Mouse (Mus musculus): ENCODE measurements around the gene Casp4. TPM values are rescaled to one million over a fixed set of nuclear protein-coding genes. Genes with fewer than 3 reads are reported as not detected.
A peak's percentile ranks its signal among the peaks of the same experiment; 100 is the strongest.

The Casp4 gene
- polyA plus RNA-seq, 1 experiment from 2014 or later = 4.2 TPM

GRCm38 (mm10) chr9:5299132-5299381 lies 9.6 kb upstream of the Casp4 start:
- no peak for ATAC-seq (ENCODE audit: low FRiP score, low TSS enrichment)
- Histone ChIP-seq H3K4me1 (ENCODE audit: insufficient read depth, low read length) (no peaks in the 10 kb centered on the region), H3K27ac (ENCODE audit: low read length) (no peak overlapping the region), H3K9me3 (ENCODE audit: low read length) (no peaks in the 10 kb centered on the region), H3K4me3 (ENCODE audit: low read length) (no peak overlapping the region), H3K4me2 (replicated peaks; ENCODE audit: low read depth, low read length) (no peak overlapping the region), H3K9ac (replicated peaks; ENCODE audit: low read length) (no peak overlapping the region), H3K27me3 (ENCODE audit: insufficient read depth, low read length) (no peaks in the 10 kb centered on the region), H3K36me3 (ENCODE audit: insufficient read depth, low read length) (no peaks in the 10 kb centered on the region)
- 68% methylated on average over 2 of the region's 2 CpGs for WGBS

- Histone ChIP-seq H3K27me3 (ENCODE audit: insufficient read depth, low read length) (no peaks in the 10 kb centered on the region), H3K36me3 (ENCODE audit: insufficient read depth, low read length) (no peaks in the 10 kb centered on the region), H3K4me3 (ENCODE audit: low read length) (no peak overlapping the region), H3K27ac (ENCODE audit: low read length) (no peak overlapping the region), H3K4me1 (ENCODE audit: insufficient read depth, low read length) (no peaks in the 10 kb centered on the region), H3K4me2 (replicated peaks; ENCODE audit: low read depth, low read length) (no peak overlapping the region), H3K9me3 (ENCODE audit: low read length) (no peaks in the 10 kb centered on the region), H3K9ac (replicated peaks; ENCODE audit: low read length) (no peak overlapping the region)
- ATAC-seq (ENCODE audit: low FRiP score, low TSS enrichment) = no peak
Measured at GRCm38 (mm10) chr9:5310112-5310511, 1.5 kb downstream of the Casp4 start.

GRCm38 (mm10) chr9:5311435-5311834 lies 2.8 kb downstream of the Casp4 start:
- H3K9ac ChIP-seq (replicated peaks; ENCODE audit: low read length) = no peak overlapping the region
- H3K27me3 ChIP-seq (ENCODE audit: insufficient read depth, low read length) = no peaks in the 10 kb centered on the region
- no peaks in the 10 kb centered on the region for H3K9me3 ChIP-seq (ENCODE audit: low read length)
- ATAC-seq (ENCODE audit: low FRiP score, low TSS enrichment) = no peak
- H3K36me3 ChIP-seq (ENCODE audit: insufficient read depth, low read length) = no peaks in the 10 kb centered on the region
- H3K4me3 ChIP-seq (ENCODE audit: low read length) = no peak overlapping the region
- H3K27ac ChIP-seq (ENCODE audit: low read length) = no peak overlapping the region
- H3K4me1 ChIP-seq (ENCODE audit: insufficient read depth, low read length) = no peaks in the 10 kb centered on the region
- WGBS = 64% methylated on average over 4 of the region's 4 CpGs
- H3K4me2 ChIP-seq (replicated peaks; ENCODE audit: low read depth, low read length) = no peak overlapping the region

GRCm38 (mm10) chr9:5328204-5328603 lies 19.6 kb downstream of the Casp4 start:
- no peak overlapping the region for H3K27ac ChIP-seq (ENCODE audit: low read length)
- H3K4me1 ChIP-seq (ENCODE audit: insufficient read depth, low read length) = no peaks in the 10 kb centered on the region
- H3K9me3 ChIP-seq (ENCODE audit: low read length) = no peaks in the 10 kb centered on the region
- no peak overlapping the region for H3K4me3 ChIP-seq (ENCODE audit: low read length)
- no peak overlapping the region for H3K4me2 ChIP-seq (replicated peaks; ENCODE audit: low read depth, low read length)
- no peaks in the 10 kb centered on the region for H3K27me3 ChIP-seq (ENCODE audit: insufficient read depth, low read length)
- ATAC-seq (ENCODE audit: low FRiP score, low TSS enrichment) = no peak
- H3K36me3 ChIP-seq (ENCODE audit: insufficient read depth, low read length) = no peaks in the 10 kb centered on the region
- no peak overlapping the region for H3K9ac ChIP-seq (replicated peaks; ENCODE audit: low read length)
- WGBS = 62% methylated on average over 3 of the region's 3 CpGs

GRCm38 (mm10) chr9:5332441-5332840 lies 23.8 kb downstream of the Casp4 start:
- H3K27me3 ChIP-seq (ENCODE audit: insufficient read depth, low read length) = no peaks in the 10 kb centered on the region
- H3K36me3 ChIP-seq (ENCODE audit: insufficient read depth, low read length) = no peaks in the 10 kb centered on the region
- H3K4me3 ChIP-seq (ENCODE audit: low read length) = no peak overlapping the region
- no peaks in the 10 kb centered on the region for H3K4me1 ChIP-seq (ENCODE audit: insufficient read depth, low read length)
- H3K9ac ChIP-seq (replicated peaks; ENCODE audit: low read length) = no peak overlapping the region
- no peak overlapping the region for H3K27ac ChIP-seq (ENCODE audit: low read length)
- ATAC-seq (ENCODE audit: low FRiP score, low TSS enrichment) = no peak
- no peaks in the 10 kb centered on the region for H3K9me3 ChIP-seq (ENCODE audit: low read length)
- H3K4me2 ChIP-seq (replicated peaks; ENCODE audit: low read depth, low read length) = no peak overlapping the region

GRCm38 (mm10) chr9:5333422-5333821 lies 24.8 kb downstream of the Casp4 start:
- Histone ChIP-seq H3K4me3 (ENCODE audit: low read length) (no peak overlapping the region), H3K4me2 (replicated peaks; ENCODE audit: low read depth, low read length) (no peak overlapping the region), H3K36me3 (ENCODE audit: insufficient read depth, low read length) (no peaks in the 10 kb centered on the region), H3K9me3 (ENCODE audit: low read length) (no peaks in the 10 kb centered on the region), H3K4me1 (ENCODE audit: insufficient read depth, low read length) (no peaks in the 10 kb centered on the region), H3K9ac (replicated peaks; ENCODE audit: low read length) (no peak overlapping the region), H3K27me3 (ENCODE audit: insufficient read depth, low read length) (no peaks in the 10 kb centered on the region), H3K27ac (ENCODE audit: low read length) (no peak overlapping the region)
- WGBS = 92% methylated on average over 1 of the region's 1 CpGs
- ATAC-seq (ENCODE audit: low FRiP score, low TSS enrichment) = no peak

GRCm38 (mm10) chr9:5343092-5343491 lies 34.5 kb downstream of the Casp4 start:
- no peaks in the 10 kb centered on the region for H3K36me3 ChIP-seq (ENCODE audit: insufficient read depth, low read length)
- no peak for ATAC-seq (ENCODE audit: low FRiP score, low TSS enrichment)
- 87% methylated on average over 1 of the region's 1 CpGs for WGBS

GRCm38 (mm10) chr9:5344090-5344489 lies 35.5 kb downstream of the Casp4 start:
- 91% methylated on average over 4 of the region's 4 CpGs for WGBS
- H3K4me1 ChIP-seq (ENCODE audit: insufficient read depth, low read length) = no peaks in the 10 kb centered on the region
- no peak overlapping the region for H3K4me2 ChIP-seq (replicated peaks; ENCODE audit: low read depth, low read length)
- H3K9me3 ChIP-seq (ENCODE audit: low read length) = no peaks in the 10 kb centered on the region
- H3K27ac ChIP-seq (ENCODE audit: low read length) = no peak overlapping the region
- no peaks in the 10 kb centered on the region for H3K36me3 ChIP-seq (ENCODE audit: insufficient read depth, low read length)
- no peak overlapping the region for H3K9ac ChIP-seq (replicated peaks; ENCODE audit: low read length)
- no peak for ATAC-seq (ENCODE audit: low FRiP score, low TSS enrichment)
- no peaks in the 10 kb centered on the region for H3K27me3 ChIP-seq (ENCODE audit: insufficient read depth, low read length)
- no peak overlapping the region for H3K4me3 ChIP-seq (ENCODE audit: low read length)

More at GRCm38 (mm10) chr9:5343092-5343491, 34.5 kb downstream of the Casp4 start:
- Histone ChIP-seq H3K4me1 (ENCODE audit: insufficient read depth, low read length) (no peaks in the 10 kb centered on the region), H3K9ac (replicated peaks; ENCODE audit: low read length) (no peak overlapping the region), H3K9me3 (ENCODE audit: low read length) (no peaks in the 10 kb centered on the region), H3K4me3 (ENCODE audit: low read length) (no peak overlapping the region), H3K27ac (ENCODE audit: low read length) (no peak overlapping the region), H3K27me3 (ENCODE audit: insufficient read depth, low read length) (no peaks in the 10 kb centered on the region), H3K4me2 (replicated peaks; ENCODE audit: low read depth, low read length) (no peak overlapping the region)

GRCm38 (mm10) chr9:5345291-5345898 lies 36.8 kb downstream of the Casp4 start, which contains the start of gene Casp12:
Gene Casp12, plus strand, starts transcription at chr9:5345430.
- H3K36me3 ChIP-seq (ENCODE audit: insufficient read depth, low read length) = no peaks in the 10 kb centered on the region
- 58% methylated on average over 4 of the region's 4 CpGs for WGBS
- H3K4me2 ChIP-seq (replicated peaks; ENCODE audit: low read depth, low read length) = peak within 1 kb of the TSS; percentile 30
- no peaks in the 10 kb centered on the region for H3K9me3 ChIP-seq (ENCODE audit: low read length)
- peak within 1 kb of the TSS; percentile 40 for H3K27ac ChIP-seq (ENCODE audit: low read length)
- no peaks in the 10 kb centered on the region for H3K4me1 ChIP-seq (ENCODE audit: insufficient read depth, low read length)
- no peak within 1 kb of the TSS for H3K9ac ChIP-seq (replicated peaks; ENCODE audit: low read length)
- no peaks in the 10 kb centered on the region for H3K27me3 ChIP-seq (ENCODE audit: insufficient read depth, low read length)
- ATAC-seq (ENCODE audit: low FRiP score, low TSS enrichment) = no peak; the same call in 1 of the 2 replicates
- 0 out of 2 replicates have a peak within 1 kb of the TSS, but pooled peaks have one; percentile 1 for H3K4me3 ChIP-seq (ENCODE audit: low read length)

- Histone ChIP-seq H3K4me1 (ENCODE audit: insufficient read depth, low read length) (no peaks in the 10 kb centered on the region), H3K36me3 (ENCODE audit: insufficient read depth, low read length) (no peaks in the 10 kb centered on the region), H3K4me3 (ENCODE audit: low read length) (no peak overlapping the region), H3K27me3 (ENCODE audit: insufficient read depth, low read length) (no peaks in the 10 kb centered on the region), H3K9ac (replicated peaks; ENCODE audit: low read length) (no peak overlapping the region), H3K4me2 (replicated peaks; ENCODE audit: low read depth, low read length) (no peak overlapping the region), H3K27ac (ENCODE audit: low read length) (no peak overlapping the region), H3K9me3 (ENCODE audit: low read length) (no peaks in the 10 kb centered on the region)
- no peak for ATAC-seq (ENCODE audit: low FRiP score, low TSS enrichment)
- 75% methylated on average over 4 of the region's 4 CpGs for WGBS
Measured at GRCm38 (mm10) chr9:5347381-5347780, 38.8 kb downstream of the Casp4 start.

Data from kidney, embryonic 16.5 days (tissue).